Mouse (Mus musculus): ENCODE results near the gene Idh2. TPM values are rescaled to one million over a fixed set of nuclear protein-coding genes. Genes with fewer than 3 reads are reported as not detected.

Gene Idh2
- polyA plus RNA-seq, 1 experiment from 2014 or later = 585 TPM

Other genes starting within 250 kb of the Idh2 start
- gene Ap3s2, start 194.7 kb downstream of the Idh2 start, polyA plus RNA-seq (2015; fragmentation: Nextera tagmentation; extraction: Ambion mirVana) = 28.9 and 30.7 TPM in 2 replicates
- 58.0 and 60.8 TPM in 2 replicates for gene Arpin, start 180.0 kb downstream of the Idh2 start, polyA plus RNA-seq (2015; fragmentation: Nextera tagmentation; extraction: Ambion mirVana)
- gene Zfp710, start 90.6 kb downstream of the Idh2 start, polyA plus RNA-seq (2015; fragmentation: Nextera tagmentation; extraction: Ambion mirVana) = 12.2 and 12.4 TPM in 2 replicates
- 14.9 and 16.3 TPM in 2 replicates for gene Sema4b, start 71.4 kb upstream of the Idh2 start, polyA plus RNA-seq (2015; fragmentation: Nextera tagmentation; extraction: Ambion mirVana)
- gene Cib1, start 117.4 kb upstream of the Idh2 start, polyA plus RNA-seq (2015; fragmentation: Nextera tagmentation; extraction: Ambion mirVana) = 285 and 306 TPM in 2 replicates
- 7.6 and 8.1 TPM in 2 replicates for gene Gdpgp1, start 117.5 kb upstream of the Idh2 start, polyA plus RNA-seq (2015; fragmentation: Nextera tagmentation; extraction: Ambion mirVana)
- gene Ttll13, start 131.0 kb upstream of the Idh2 start, polyA plus RNA-seq (2015; fragmentation: Nextera tagmentation; extraction: Ambion mirVana) = 0.56 and 0.69 TPM in 2 replicates
- 52.0 and 57.8 TPM in 2 replicates for gene Ngrn, start 145.8 kb upstream of the Idh2 start, polyA plus RNA-seq (2015; fragmentation: Nextera tagmentation; extraction: Ambion mirVana)
- 15.9 and 16.1 TPM in 2 replicates for gene Vps33b, start 154.3 kb upstream of the Idh2 start, polyA plus RNA-seq (2015; fragmentation: Nextera tagmentation; extraction: Ambion mirVana)
- gene Prc1, start 179.1 kb upstream of the Idh2 start, polyA plus RNA-seq (2015; fragmentation: Nextera tagmentation; extraction: Ambion mirVana) = 101 and 102 TPM in 2 replicates
- gene Rccd1, start 209.1 kb upstream of the Idh2 start, polyA plus RNA-seq (2015; fragmentation: Nextera tagmentation; extraction: Ambion mirVana) = 7.9 and 8.3 TPM in 2 replicates
- gene Unc45a, start 225.6 kb upstream of the Idh2 start, polyA plus RNA-seq (2015; fragmentation: Nextera tagmentation; extraction: Ambion mirVana) = 35.0 and 38.5 TPM in 2 replicates
- 15.1 and 18.7 TPM in 2 replicates for gene Hddc3, start 227.7 kb upstream of the Idh2 start, polyA plus RNA-seq (2015; fragmentation: Nextera tagmentation; extraction: Ambion mirVana)

Measured in intestine, embryonic 16.5 days (tissue).